Mouse (Mus musculus) layer of hippocampus, adult 9-11 months (tissue): ENCODE data around the gene Cluap1.
A peak's percentile ranks its signal among the peaks of the same experiment; 100 is the strongest.
"Not testable (repeated sequence)": the region's sequence is repeated elsewhere in the genome, so short reads cannot be mapped to it uniquely, and the experiment has no call there.

ENCODE experiments used
- DNase-seq: peaks from one replicate; pipeline ENCODE4 v3.0.0; 2022

Cluap1 gene

GRCm38 (mm10) chr16:3951141-3951540 lies 42.5 kb downstream of the Cluap1 start:
- DNase-seq = no peak

- peak; percentile 52 for DNase-seq
Measured at GRCm38 (mm10) chr16:3956369-3956768, 47.8 kb downstream of the Cluap1 start.

GRCm38 (mm10) chr16:3959261-3959660 lies 50.7 kb downstream of the Cluap1 start:
- DNase-seq = no peak

- DNase-seq = no peak
Measured at GRCm38 (mm10) chr16:3964990-3965389, 56.4 kb downstream of the Cluap1 start.

DNA sequence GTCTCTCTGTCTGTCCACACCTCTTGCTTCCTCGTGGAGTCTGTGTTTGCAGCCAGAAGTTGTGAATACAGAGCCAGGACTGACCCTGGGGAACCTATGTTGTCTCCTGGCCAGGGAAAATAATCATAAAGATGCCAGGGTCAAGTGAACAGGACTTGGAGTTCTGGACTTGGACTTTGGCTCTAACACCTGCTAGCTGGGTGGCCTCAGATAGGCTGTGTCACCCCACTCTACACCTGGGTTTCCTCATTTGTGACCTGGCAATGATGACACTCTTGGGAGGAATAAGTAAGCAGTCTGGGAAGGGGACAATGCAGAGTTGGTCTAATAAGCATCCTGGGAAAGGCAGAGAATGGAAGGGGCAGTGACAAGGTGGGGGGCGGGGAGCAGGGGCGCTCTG lies 56.9 kb downstream of the Cluap1 start:
- no peak for DNase-seq

DNA sequence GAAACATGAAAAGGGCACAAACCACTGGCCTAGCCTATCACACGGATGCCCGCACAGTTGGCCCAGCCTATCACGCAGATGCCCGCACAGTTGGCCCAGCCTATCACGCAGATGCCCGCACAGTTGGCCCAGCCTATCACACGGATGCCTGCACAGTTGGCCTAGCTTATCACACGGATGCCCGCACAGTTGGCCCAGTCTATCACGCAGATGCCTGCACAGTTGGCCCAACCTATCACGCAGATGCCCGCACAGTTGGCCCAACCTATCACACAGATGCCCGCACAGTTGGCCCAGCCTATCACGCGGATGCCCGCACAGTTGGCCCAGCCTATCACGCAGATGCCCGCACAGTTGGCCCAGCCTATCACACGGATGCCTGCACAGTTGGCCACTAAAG lies 65.9 kb downstream of the Cluap1 start:
- DNase-seq = not testable (repeated sequence)

- DNase-seq = no peak
Measured at GRCm38 (mm10) chr16:3975658-3976057, 67.1 kb downstream of the Cluap1 start.

GRCm38 (mm10) chr16:3976251-3976671 lies 67.7 kb downstream of the Cluap1 start, which contains the start of gene Nlrc3:
TSS of gene Nlrc3 (minus strand) at chr16:3976632.
- DNase-seq = no peak

DNA sequence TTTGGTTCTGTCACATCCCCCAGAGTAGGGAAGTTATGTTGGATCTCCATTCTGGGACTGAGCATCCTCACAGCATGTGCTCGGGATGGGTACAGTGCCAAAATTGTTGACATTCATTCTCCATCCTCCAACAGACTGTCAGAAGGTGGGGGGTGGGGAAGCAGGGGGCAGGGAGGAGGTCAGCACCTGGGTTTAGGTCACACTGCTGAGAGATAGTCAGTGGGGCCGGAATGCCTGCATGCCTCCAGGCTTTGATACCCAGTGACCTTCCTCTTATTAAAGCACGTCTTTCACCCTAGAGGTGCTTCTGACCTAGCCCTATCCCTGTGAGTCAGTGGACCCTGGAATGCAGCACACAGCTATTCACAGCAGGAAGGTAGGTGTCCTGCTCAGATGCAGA lies 68.1 kb downstream of the Cluap1 start:
- DNase-seq = no peak

- no peak for DNase-seq
Measured at GRCm38 (mm10) chr16:3982173-3982572, 73.6 kb downstream of the Cluap1 start.

GRCm38 (mm10) chr16:3983146-3983700 lies 74.6 kb downstream of the Cluap1 start:
- DNase-seq = no peak

DNA sequence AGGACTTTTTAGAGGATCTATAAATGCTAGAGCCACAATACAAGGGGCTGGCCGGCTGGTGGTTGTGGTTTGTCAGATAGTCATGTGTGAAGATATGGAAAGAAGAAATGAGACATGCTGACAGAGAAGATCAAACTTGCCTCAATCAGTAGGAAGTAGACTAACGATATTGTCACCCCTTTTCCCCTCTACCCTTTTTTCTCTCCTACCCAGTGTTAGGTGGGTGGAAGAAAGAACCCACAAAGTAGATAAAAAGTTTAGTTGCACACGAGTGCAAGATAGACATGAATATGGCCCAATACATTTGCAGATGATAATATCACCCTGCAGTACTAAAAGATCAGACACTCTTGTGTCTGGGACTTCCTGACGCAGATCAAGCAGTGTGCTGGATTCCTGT lies 79.8 kb downstream of the Cluap1 start:
- no peak for DNase-seq
